Mouse (Mus musculus) right cerebral cortex, postnatal 10 days (tissue): ENCODE data around the gene Ppp1r9a.

Source experiments
- DNase-seq, 2 experiments: peaks; one replicate each; pipeline ENCODE4 v3.0.0; 2021; ENCODE audit warnings: low spot score in 2 of 2

Ppp1r9a gene

GRCm38 (mm10) chr6:5103769-5104168, 201.1 kb downstream of the Ppp1r9a start:
- no peak for DNase-seq

GRCm38 (mm10) chr6:5104238-5104637, 201.5 kb downstream of the Ppp1r9a start:
- no peak for DNase-seq

GRCm38 (mm10) chr6:5108494-5108893, 205.8 kb downstream of the Ppp1r9a start:
- DNase-seq: no peak

GRCm38 (mm10) chr6:5109925-5110714, 207.4 kb downstream of the Ppp1r9a start:
- peak; percentile 91 to 92 for DNase-seq

GRCm38 (mm10) chr6:5110715-5111048, 208.0 kb downstream of the Ppp1r9a start:
- no peak for DNase-seq

GRCm38 (mm10) chr6:5113103-5113502, 210.4 kb downstream of the Ppp1r9a start:
- DNase-seq: peak in 1 of 2 experiments; percentile 15

GRCm38 (mm10) chr6:5113734-5114133, 211.0 kb downstream of the Ppp1r9a start:
- peak in 1 of 2 experiments; percentile 12 for DNase-seq

GRCm38 (mm10) chr6:5114857-5115256, 212.1 kb downstream of the Ppp1r9a start:
- DNase-seq: no peak

GRCm38 (mm10) chr6:5119181-5119910, 216.6 kb downstream of the Ppp1r9a start:
- DNase-seq: no peak

GRCm38 (mm10) chr6:5120229-5120628, 217.5 kb downstream of the Ppp1r9a start:
- no peak for DNase-seq

GRCm38 (mm10) chr6:5129364-5130093, 226.8 kb downstream of the Ppp1r9a start:
- no peak for DNase-seq

- DNase-seq: no peak
These were observed 232.3 kb downstream of the Ppp1r9a start for GRCm38 (mm10) chr6:5134986-5135385.

- DNase-seq: no peak
These were observed 233.3 kb downstream of the Ppp1r9a start for GRCm38 (mm10) chr6:5136046-5136445.

- no peak for DNase-seq
These were observed 236.3 kb downstream of the Ppp1r9a start for GRCm38 (mm10) chr6:5138875-5139631.

- DNase-seq: no peak
These were observed 236.9 kb downstream of the Ppp1r9a start for GRCm38 (mm10) chr6:5139666-5140065.

GRCm38 (mm10) chr6:5147488-5148142, 244.9 kb downstream of the Ppp1r9a start:
- no peak for DNase-seq

GRCm38 (mm10) chr6:5149941-5150340, 247.2 kb downstream of the Ppp1r9a start:
- DNase-seq: no peak

- no peak for DNase-seq
These were observed 248.5 kb downstream of the Ppp1r9a start for GRCm38 (mm10) chr6:5151171-5151570.

- no peak for DNase-seq
These were observed 249.5 kb downstream of the Ppp1r9a start for GRCm38 (mm10) chr6:5152185-5152584.

- DNase-seq: no peak
These were observed 252.1 kb downstream of the Ppp1r9a start for GRCm38 (mm10) chr6:5154786-5155185.

GRCm38 (mm10) chr6:5155313-5155927, 252.7 kb downstream of the Ppp1r9a start:
- DNase-seq: no peak
